Mouse (Mus musculus) liver, embryonic 11.5 days (tissue): ENCODE results near the gene Ccdc138. TPM values are rescaled to one million over a fixed set of nuclear protein-coding genes. Genes with fewer than 3 reads are reported as not detected.
A peak's percentile ranks its signal among the peaks of the same experiment; 100 is the strongest.

Experiments
- ATAC-seq: fragments of 200-750 bp; cut with Nextera tagmentation; replicated peaks from 2 replicates; pipeline ENCODE4 v1.8.0; 2017; ENCODE audit warnings: moderate number of reproducible peaks, mild to moderate bottlenecking, moderate TSS enrichment, moderate library complexity; ENCODE audit not compliant: low FRiP score
- DNase-seq: peaks from one replicate; pipeline ENCODE4 v3.0.0-alpha.2; 2017; ENCODE audit warnings: low spot score
- H3K27ac ChIP-seq: fragments of 300-500 bp; sonication (generic); 2 replicates; pipeline ENCODE4 v1.5.1; 2014; ENCODE audit warnings: mild to moderate bottlenecking, low read depth, low read length, control low read depth
- H3K27me3 ChIP-seq: fragments of 300-500 bp; sonication (generic); replicated peaks from 2 replicates; pipeline ENCODE4 v1.6.1; 2014; ENCODE audit warnings: low read length, mixed read lengths; ENCODE audit not compliant: control insufficient read depth, insufficient read depth
- H3K36me3 ChIP-seq: fragments of 300-500 bp; sonication (generic); 2 replicates; pipeline ENCODE4 v1.6.1; 2014; ENCODE audit warnings: mild to moderate bottlenecking, low read length, moderate library complexity, mixed read lengths; ENCODE audit not compliant: control insufficient read depth, insufficient read depth
- H3K4me1 ChIP-seq: fragments of 300-500 bp; sonication (generic); replicated peaks from 2 replicates; pipeline ENCODE4 v1.6.1; 2014; ENCODE audit warnings: low read length, mixed read lengths; ENCODE audit not compliant: control insufficient read depth, insufficient read depth
- H3K4me2 ChIP-seq: fragments of 300-500 bp; sonication (generic); 2 replicates; pipeline ENCODE4 v1.6.1; 2014; ENCODE audit warnings: mild to moderate bottlenecking, control low read depth, moderate library complexity
- H3K4me3 ChIP-seq: fragments of 300-500 bp; sonication (generic); 2 replicates; pipeline ENCODE4 v1.5.1; 2014; ENCODE audit warnings: low read depth, low read length, control low read depth
- H3K9ac ChIP-seq: fragments of 300-500 bp; sonication (generic); 2 replicates; pipeline ENCODE4 v1.6.1; 2014; ENCODE audit warnings: low read depth, low read length, control low read depth
- H3K9me3 ChIP-seq: fragments of 300-500 bp; sonication (generic); 2 replicates; pipeline ENCODE4 v1.6.1; 2016; ENCODE audit warnings: low read length, inconsistent platforms, mixed read lengths; ENCODE audit not compliant: control insufficient read depth
- WGBS: fragments of 180-500 bp; shearing (Covaris S2); extraction: QIAGEN DNeasy Blood & Tissue Kit; methylation state at CpG from one replicate; pipeline ENCODE4 v1.1.7; 2014; 5-methylcytosine and 5-hydroxymethylcytosine counted together
- polyA plus RNA-seq: library from polyadenylated mRNA; unstranded; fragments of >200 nt; fragmentation: Nextera tagmentation; extraction: Ambion mirVana; gene quantifications from 2 replicates; pipeline ENCODE4 v1.2.1, GENCODE M21; 2014

Gene Ccdc138
- polyA plus RNA-seq, 1 experiment from 2014 or later, result 5.3 TPM

- no peak overlapping the region for H3K9ac ChIP-seq
- no peak overlapping the region for H3K27ac ChIP-seq
- H3K4me3 ChIP-seq, result no peak overlapping the region
- WGBS, result 28% methylated on average over 5 of the region's 5 CpGs
- no peaks in the 10 kb centered on the region for H3K36me3 ChIP-seq
- no peaks in the 10 kb centered on the region for H3K4me1 ChIP-seq
- no peaks in the 10 kb centered on the region for H3K9me3 ChIP-seq
- DNase-seq (peak; percentile 20), ATAC-seq (no peak)
- H3K4me2 ChIP-seq, result no peak overlapping the region
- H3K27me3 ChIP-seq, result no peaks in the 10 kb centered on the region
Measured at GRCm38 (mm10) chr10:58600983-58601382, 103.2 kb downstream of the Ccdc138 start.

- H3K9ac ChIP-seq, result no peak overlapping the region
- no peak overlapping the region for H3K27ac ChIP-seq
- no peaks in the 10 kb centered on the region for H3K27me3 ChIP-seq
- no peak for ATAC-seq
- no peaks in the 10 kb centered on the region for H3K4me1 ChIP-seq
- DNase-seq, result no peak
- no peak overlapping the region for H3K4me2 ChIP-seq
- H3K36me3 ChIP-seq, result no peaks in the 10 kb centered on the region
- no peak overlapping the region for H3K4me3 ChIP-seq
- no peaks in the 10 kb centered on the region for H3K9me3 ChIP-seq
- 49% methylated on average over 6 of the region's 6 CpGs for WGBS
Measured at GRCm38 (mm10) chr10:58601431-58601901, 103.7 kb downstream of the Ccdc138 start.

- DNase-seq (peak; percentile 14), ATAC-seq (no peak)
- no peak overlapping the region for H3K27ac ChIP-seq
- no peak overlapping the region for H3K4me3 ChIP-seq
- no peaks in the 10 kb centered on the region for H3K36me3 ChIP-seq
- H3K27me3 ChIP-seq, result no peaks in the 10 kb centered on the region
- no peaks in the 10 kb centered on the region for H3K9me3 ChIP-seq
- H3K9ac ChIP-seq, result no peak overlapping the region
- no peak overlapping the region for H3K4me2 ChIP-seq
- H3K4me1 ChIP-seq, result no peaks in the 10 kb centered on the region
- 76% methylated on average over 7 of the region's 7 CpGs for WGBS
Measured at GRCm38 (mm10) chr10:58601946-58602345, 104.2 kb downstream of the Ccdc138 start.

GRCm38 (mm10) chr10:58604779-58605178 is 107.0 kb downstream of the Ccdc138 start:
- Histone ChIP-seq H3K4me3 (no peak overlapping the region), H3K27me3 (no peaks in the 10 kb centered on the region), H3K36me3 (no peaks in the 10 kb centered on the region), H3K9ac (no peak overlapping the region), H3K4me1 (no peaks in the 10 kb centered on the region), H3K4me2 (no peak overlapping the region), H3K9me3 (no peaks in the 10 kb centered on the region), H3K27ac (no peak overlapping the region)
- ATAC-seq (no peak), DNase-seq (no peak)
- 77% methylated on average over 2 of the region's 2 CpGs for WGBS

GRCm38 (mm10) chr10:58606356-58606755 is 108.6 kb downstream of the Ccdc138 start:
- no peak for DNase-seq
- no peak overlapping the region for H3K4me2 ChIP-seq
- 68% methylated on average over 3 of the region's 3 CpGs for WGBS
- no peaks in the 10 kb centered on the region for H3K27me3 ChIP-seq
- no peaks in the 10 kb centered on the region for H3K9me3 ChIP-seq
- H3K4me3 ChIP-seq, result no peak overlapping the region
- no peak overlapping the region for H3K9ac ChIP-seq
- no peaks in the 10 kb centered on the region for H3K4me1 ChIP-seq
- no peaks in the 10 kb centered on the region for H3K36me3 ChIP-seq
- no peak overlapping the region for H3K27ac ChIP-seq
- ATAC-seq, result no peak

- Histone ChIP-seq H3K4me1 (no peaks in the 10 kb centered on the region), H3K9ac (no peak overlapping the region), H3K27ac (no peak overlapping the region), H3K27me3 (no peaks in the 10 kb centered on the region), H3K4me2 (no peak overlapping the region), H3K9me3 (no peaks in the 10 kb centered on the region), H3K36me3 (no peaks in the 10 kb centered on the region), H3K4me3 (no peak overlapping the region)
- ATAC-seq (no peak), DNase-seq (no peak)
- WGBS, result 69% methylated on average over 3 of the region's 3 CpGs
Measured at GRCm38 (mm10) chr10:58608858-58609257, 111.1 kb downstream of the Ccdc138 start.

GRCm38 (mm10) chr10:58610484-58611261 is 112.9 kb downstream of the Ccdc138 start:
- WGBS, result 76% methylated on average over 7 of the region's 7 CpGs
- no peak for DNase-seq
- Histone ChIP-seq H3K9ac (no peak overlapping the region), H3K4me2 (no peak overlapping the region), H3K4me3 (no peak overlapping the region), H3K27ac (no peak overlapping the region), H3K9me3 (no peaks in the 10 kb centered on the region), H3K4me1 (no peaks in the 10 kb centered on the region), H3K27me3 (no peaks in the 10 kb centered on the region), H3K36me3 (no peaks in the 10 kb centered on the region)
- ATAC-seq, result no peak

GRCm38 (mm10) chr10:58614601-58615000 is 116.9 kb downstream of the Ccdc138 start:
- H3K36me3 ChIP-seq, result no peaks in the 10 kb centered on the region
- 85% methylated on average over 6 of the region's 6 CpGs for WGBS
- H3K9ac ChIP-seq, result no peak overlapping the region
- no peaks in the 10 kb centered on the region for H3K27me3 ChIP-seq
- no peak for ATAC-seq
- no peak overlapping the region for H3K4me2 ChIP-seq
- no peaks in the 10 kb centered on the region for H3K4me1 ChIP-seq
- H3K4me3 ChIP-seq, result no peak overlapping the region
- no peaks in the 10 kb centered on the region for H3K9me3 ChIP-seq
- H3K27ac ChIP-seq, result no peak overlapping the region
- no peak for DNase-seq

GRCm38 (mm10) chr10:58616565-58616964 is 118.8 kb downstream of the Ccdc138 start:
- no peaks in the 10 kb centered on the region for H3K4me1 ChIP-seq
- H3K36me3 ChIP-seq, result no peaks in the 10 kb centered on the region
- no peaks in the 10 kb centered on the region for H3K27me3 ChIP-seq
- ATAC-seq, result no peak
- H3K4me2 ChIP-seq, result no peak overlapping the region
- H3K4me3 ChIP-seq, result no peak overlapping the region
- H3K9ac ChIP-seq, result no peak overlapping the region
- DNase-seq, result no peak
- H3K9me3 ChIP-seq, result no peaks in the 10 kb centered on the region
- WGBS, result 80% methylated on average over 5 of the region's 5 CpGs
- no peak overlapping the region for H3K27ac ChIP-seq
